Mouse (Mus musculus) spleen, adult 2 months (tissue): ENCODE results near the gene Faap20.

ENCODE experiments used
- CTCF ChIP-seq: fragments of 200-500 bp; IDR thresholded peaks from 2 replicates; pipeline ENCODE4 v1.5.1; 2011; ENCODE audit warnings: mild to moderate bottlenecking, inconsistent platforms; ENCODE audit not compliant: insufficient read depth, insufficient read length, insufficient replicate concordance; ENCODE audit errors: extremely low read depth
- POLR2A ChIP-seq: fragments of 200-500 bp; IDR thresholded peaks from 2 replicates; pipeline ENCODE4 v1.6.1; 2011; ENCODE audit warnings: low read depth, low read length, inconsistent platforms

GRCm38 (mm10) chr4:155221106-155221505 lies 28.5 kb upstream of the Faap20 start:
- no peak for TF ChIP-seq POLR2A
- TF ChIP-seq CTCF: no peak
